Mouse (Mus musculus) adrenal gland, postnatal 10 days (tissue): ENCODE measurements around the gene Magea1. TPM values are rescaled to one million over a fixed set of nuclear protein-coding genes. Genes with fewer than 3 reads are reported as not detected.
"Not testable (repeated sequence)": the region's sequence is repeated elsewhere in the genome, so short reads cannot be mapped to it uniquely, and the experiment has no call there.

Source experiments
- DNase-seq: peaks from one replicate; pipeline ENCODE4 v3.0.0; 2021; ENCODE audit warnings: mixed read lengths
- long read RNA-seq, 2 experiments: library from polyadenylated mRNA; stranded (forward); transcript quantifications; one replicate each; pipeline ENCODE4 v2.0.0; 2021
- total RNA-seq, 2 experiments: library from RNA; stranded (reverse); gene quantifications; 2 replicates each; pipeline ENCODE4 v1.2.3; 2021

Magea1 gene
- not detected for total RNA-seq
- long read RNA-seq, experiment 1, result 0 reads
- long read RNA-seq, experiment 2, result 0 reads

DNA sequence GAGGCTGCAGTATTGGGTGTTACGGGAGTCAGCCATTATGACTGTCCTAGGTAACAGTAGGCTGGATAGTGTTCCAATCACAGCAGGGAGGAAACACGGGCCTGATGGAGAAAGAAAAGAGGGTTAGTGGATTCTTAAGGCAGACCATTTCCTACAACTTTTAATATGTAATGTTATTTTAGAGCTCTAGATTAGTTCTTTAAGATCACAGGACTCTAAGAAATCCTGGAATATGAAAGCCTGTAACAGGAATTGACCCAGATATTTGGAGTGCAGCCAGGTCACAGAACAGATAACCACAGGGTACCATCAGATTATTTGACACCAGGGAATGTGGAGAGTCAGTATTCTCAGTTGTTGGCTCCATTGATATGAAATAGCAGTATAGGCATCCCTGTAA lies at the start of gene Magea1:
Gene Magea1, minus strand, starts transcription at position 101 of the 400 bp plus-strand sequence.
- DNase-seq, result not testable (repeated sequence)

DNA sequence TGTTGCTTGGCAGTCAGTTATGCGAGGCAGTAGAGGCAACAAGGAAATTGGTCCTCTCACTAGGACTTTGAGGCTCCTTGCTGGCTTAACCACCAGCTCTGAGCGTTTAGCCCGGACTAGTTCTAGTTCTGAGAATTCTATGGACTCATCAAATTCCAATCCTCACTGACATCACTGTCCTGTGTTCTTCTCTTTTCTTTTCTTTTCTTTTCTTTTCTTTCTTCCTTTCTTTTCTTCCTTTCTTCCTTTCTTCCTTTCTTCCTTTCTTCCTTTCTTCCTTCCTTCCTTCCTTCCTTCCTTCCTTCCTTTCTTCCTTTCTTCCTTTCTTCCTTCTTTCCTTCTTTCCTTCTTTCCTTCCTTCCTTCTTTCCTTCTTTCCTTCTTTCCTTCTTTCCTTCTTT lies 38.7 kb upstream of the Magea1 start, which contains the start of gene Cldn34b2:
Gene Cldn34b2, minus strand, starts transcription at position 101 of the 400 bp plus-strand sequence.
- not testable (repeated sequence) for DNase-seq

DNA sequence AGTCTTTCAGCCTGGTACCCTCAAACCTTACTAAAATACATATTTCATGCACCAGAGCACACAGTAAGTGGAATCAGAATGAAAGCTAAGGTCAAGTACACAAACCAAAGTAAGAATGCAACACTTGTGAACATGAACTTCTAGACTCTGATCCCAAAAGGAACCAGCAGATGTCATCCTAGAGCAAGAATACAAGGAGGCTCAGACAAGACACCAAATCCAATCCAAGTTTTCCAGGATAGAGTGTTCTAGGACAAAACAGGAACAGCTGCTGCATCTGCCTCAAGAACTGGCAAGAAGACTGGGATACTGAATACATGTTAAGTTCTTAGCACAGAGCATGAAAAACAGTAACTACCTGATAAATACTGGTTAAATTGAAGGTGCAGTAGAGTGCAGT lies 8.4 kb upstream of the Magea1 start:
- DNase-seq, result peak; percentile 9

DNA sequence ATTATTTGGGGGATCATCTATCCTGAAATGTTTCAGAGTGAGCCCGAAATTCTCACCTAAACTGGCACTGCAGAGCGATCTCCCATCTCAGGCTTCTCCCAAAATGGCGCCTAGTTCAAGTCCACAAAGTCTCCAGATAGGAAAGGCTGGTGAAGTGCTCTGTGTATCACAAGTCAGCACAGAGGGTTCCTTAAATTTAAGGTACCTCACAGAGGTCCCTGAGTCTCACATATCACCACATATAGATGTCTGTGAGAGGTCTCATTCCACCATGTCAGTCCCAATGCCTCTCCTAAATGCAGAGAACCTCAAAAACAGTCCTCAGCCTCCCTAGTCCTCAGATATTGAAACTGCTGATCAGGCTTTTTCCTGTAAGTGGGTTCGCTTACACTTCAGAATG lies 4.0 kb upstream of the Magea1 start, which contains the start of gene Magea2:
Gene Magea2, minus strand, starts transcription at position 101 of the 400 bp plus-strand sequence.
- not testable (repeated sequence) for DNase-seq

DNA sequence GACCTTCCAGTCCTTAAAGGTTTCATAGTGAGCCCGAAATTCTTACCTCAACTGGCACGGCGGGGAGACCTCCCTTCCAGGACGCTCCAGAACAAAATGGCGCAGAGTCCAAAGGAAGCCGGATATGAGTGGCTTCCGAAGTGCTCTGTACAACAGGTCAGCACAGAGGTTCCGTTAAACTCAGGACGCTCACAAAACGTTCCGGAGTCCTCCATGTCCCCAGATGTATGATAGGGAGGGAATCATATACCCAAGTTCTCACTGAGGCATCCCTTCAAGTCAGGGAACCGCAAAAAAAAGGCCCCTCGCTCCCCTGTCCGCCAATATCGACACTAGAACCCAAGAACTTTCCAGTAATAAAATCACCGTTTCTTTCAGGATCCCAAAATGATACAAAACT lies 26.5 kb downstream of the Magea1 start, which contains the start of gene Magea5:
Gene Magea5, minus strand, starts transcription at position 101 of the 400 bp plus-strand sequence.
- not testable (repeated sequence) for DNase-seq

Other genes with a start within 250 kb of the Magea1 start
- not detected for gene Cldn34b1, start 199.5 kb downstream of the Magea1 start, total RNA-seq
- not detected for gene Magea6, start 153.8 kb downstream of the Magea1 start, total RNA-seq
- not detected for gene Magea3, start 140.3 kb downstream of the Magea1 start, total RNA-seq
- not detected for gene Magea8, start 93.9 kb downstream of the Magea1 start, total RNA-seq
- gene Magea5, start 26.6 kb downstream of the Magea1 start, total RNA-seq, result not detected
- gene Magea2, start 3.9 kb upstream of the Magea1 start, total RNA-seq, result not detected
- not detected for gene Cldn34b2, start 38.6 kb upstream of the Magea1 start, total RNA-seq
- 100 to 1,000 TPM; 121 to 129 TPM for gene Sat1, start 126.7 kb upstream of the Magea1 start, total RNA-seq
- gene Acot9, start 172.7 kb upstream of the Magea1 start, total RNA-seq, result 10 to 100 TPM; 49.6 to 50.1 TPM